Mouse (Mus musculus): ENCODE measurements around the gene Spata1. TPM values are rescaled to one million over a fixed set of nuclear protein-coding genes. Genes with fewer than 3 reads are reported as not detected.

Gene Spata1
- polyA plus RNA-seq, 1 experiment from 2014 or later: 4.1 TPM

DNA sequence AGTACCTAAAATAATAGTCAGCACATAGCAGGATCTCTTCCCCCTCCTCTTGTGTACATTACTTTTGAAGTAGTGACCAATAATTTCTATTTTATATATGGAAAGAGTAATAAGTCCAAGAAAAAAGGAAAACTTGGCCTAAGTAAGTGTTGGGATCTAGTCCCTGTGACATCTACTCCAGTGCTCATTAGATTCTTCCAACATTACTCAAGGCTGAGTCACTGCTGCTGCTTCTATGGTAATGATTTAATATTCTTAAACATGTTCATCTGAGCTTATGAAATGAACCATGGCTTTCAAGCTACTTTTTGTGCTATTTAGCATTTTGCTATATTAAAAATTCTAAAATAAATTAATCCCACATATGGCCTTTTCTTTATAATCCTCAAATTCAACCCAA is 25.8 kb downstream of the Spata1 start:
- Histone ChIP-seq H3K9ac (ENCODE audit: low read length) (no peak overlapping the region), H3K36me3 (ENCODE audit: control insufficient read depth, insufficient read depth, low read length) (no peaks in the 10 kb centered on the region), H3K4me2 (ENCODE audit: low read depth, low read length) (no peak overlapping the region), H3K4me3 (ENCODE audit: low read length) (no peak overlapping the region), H3K9me3 (ENCODE audit: control insufficient read depth, low read length) (no peaks in the 10 kb centered on the region), H3K27me3 (ENCODE audit: control insufficient read depth, insufficient read depth, low read depth, low read length) (no peaks in the 10 kb centered on the region), H3K4me1 (replicated peaks; ENCODE audit: control insufficient read depth, insufficient read depth, low read length) (no peaks in the 10 kb centered on the region), H3K27ac (ENCODE audit: low read length) (no peak overlapping the region)
- no peak for ATAC-seq (ENCODE audit: low read depth)

DNA sequence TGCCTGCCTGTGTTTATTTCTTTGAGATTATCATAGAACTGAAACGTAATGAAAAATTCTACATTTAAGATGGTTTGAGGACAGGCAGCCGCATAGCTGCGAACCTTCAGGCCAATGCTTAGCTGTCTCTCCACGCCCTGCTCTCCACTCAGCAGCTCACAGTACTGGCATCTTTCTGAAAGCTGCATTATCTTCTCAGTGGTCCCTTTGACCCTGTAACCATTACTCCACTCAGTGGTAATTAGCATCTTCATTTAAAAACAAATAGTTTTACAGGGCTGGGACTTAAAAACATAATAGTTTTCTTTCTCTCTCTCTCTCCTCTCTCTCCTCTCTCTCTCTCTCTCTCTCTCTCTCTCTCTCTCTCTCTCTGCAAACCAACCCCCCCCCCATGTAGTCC is 26.9 kb downstream of the Spata1 start:
- Histone ChIP-seq H3K4me3 (ENCODE audit: low read length) (no peak overlapping the region), H3K9ac (ENCODE audit: low read length) (no peak overlapping the region), H3K4me1 (replicated peaks; ENCODE audit: control insufficient read depth, insufficient read depth, low read length) (no peaks in the 10 kb centered on the region), H3K27ac (ENCODE audit: low read length) (no peak overlapping the region), H3K9me3 (ENCODE audit: control insufficient read depth, low read length) (no peaks in the 10 kb centered on the region), H3K36me3 (ENCODE audit: control insufficient read depth, insufficient read depth, low read length) (no peaks in the 10 kb centered on the region), H3K4me2 (ENCODE audit: low read depth, low read length) (no peak overlapping the region), H3K27me3 (ENCODE audit: control insufficient read depth, insufficient read depth, low read depth, low read length) (no peaks in the 10 kb centered on the region)
- no peak for ATAC-seq (ENCODE audit: low read depth)
- 63% methylated on average over 4 of the region's 4 CpGs for WGBS

DNA sequence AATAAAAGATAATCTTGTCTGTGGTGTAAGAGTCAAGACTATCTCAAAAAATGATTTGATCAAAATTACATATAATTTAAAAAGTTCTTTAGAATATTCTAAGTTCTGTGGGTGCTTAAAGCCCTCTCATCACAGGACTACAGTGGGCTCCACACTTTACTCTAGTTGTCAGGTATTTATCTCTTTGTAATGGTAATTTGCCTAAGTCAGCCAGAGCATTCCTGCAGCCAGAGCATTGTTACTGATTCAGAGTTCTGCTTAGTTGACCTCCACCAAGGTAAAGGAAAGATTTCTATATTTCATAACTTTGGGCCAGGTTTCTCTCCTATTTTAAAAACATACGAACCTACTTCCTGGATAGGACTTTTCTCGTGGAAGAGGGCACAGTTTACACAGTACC is 30.3 kb downstream of the Spata1 start:
- H3K4me1 ChIP-seq (replicated peaks; ENCODE audit: control insufficient read depth, insufficient read depth, low read length): no peaks in the 10 kb centered on the region
- 63% methylated on average over 2 of the region's 2 CpGs for WGBS
- ATAC-seq (ENCODE audit: low read depth): no peak
- H3K4me3 ChIP-seq (ENCODE audit: low read length): no peak overlapping the region
- no peak overlapping the region for H3K9ac ChIP-seq (ENCODE audit: low read length)
- H3K27me3 ChIP-seq (ENCODE audit: control insufficient read depth, insufficient read depth, low read depth, low read length): no peaks in the 10 kb centered on the region
- H3K4me2 ChIP-seq (ENCODE audit: low read depth, low read length): no peak overlapping the region
- H3K36me3 ChIP-seq (ENCODE audit: control insufficient read depth, insufficient read depth, low read length): no peaks in the 10 kb centered on the region; the same call in 1 of the 2 replicates
- H3K27ac ChIP-seq (ENCODE audit: low read length): no peak overlapping the region
- no peaks in the 10 kb centered on the region for H3K9me3 ChIP-seq (ENCODE audit: control insufficient read depth, low read length)

DNA sequence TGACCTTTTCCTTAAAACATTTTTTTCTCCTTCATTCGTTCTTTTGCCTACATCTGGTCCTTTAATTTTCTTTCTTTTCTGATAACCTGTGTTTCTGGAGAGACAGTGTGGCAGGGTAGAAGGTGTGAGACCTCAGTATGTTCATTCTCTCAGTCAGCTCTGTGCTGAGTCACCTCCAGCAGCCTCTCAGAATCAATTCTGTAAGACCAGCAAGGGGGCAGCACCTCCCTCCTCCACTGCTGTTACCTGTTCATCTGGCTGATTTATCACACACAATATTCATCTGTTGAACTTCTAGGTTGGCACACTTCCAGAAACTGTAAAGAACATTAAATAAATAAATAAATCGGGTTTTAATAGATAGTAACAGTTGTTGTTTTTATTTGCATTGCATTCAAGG is 36.6 kb downstream of the Spata1 start:
- Histone ChIP-seq H3K4me2 (ENCODE audit: low read depth, low read length) (no peak overlapping the region), H3K4me1 (replicated peaks; ENCODE audit: control insufficient read depth, insufficient read depth, low read length) (no peaks in the 10 kb centered on the region), H3K27me3 (ENCODE audit: control insufficient read depth, insufficient read depth, low read depth, low read length) (no peaks in the 10 kb centered on the region), H3K9ac (ENCODE audit: low read length) (no peak overlapping the region), H3K4me3 (ENCODE audit: low read length) (no peak overlapping the region), H3K36me3 (ENCODE audit: control insufficient read depth, insufficient read depth, low read length) (no peaks in the 10 kb centered on the region; the same call in 1 of the 2 replicates), H3K27ac (ENCODE audit: low read length) (no peak overlapping the region), H3K9me3 (ENCODE audit: control insufficient read depth, low read length) (no peaks in the 10 kb centered on the region)
- no peak for ATAC-seq (ENCODE audit: low read depth)
- WGBS: 41% methylated on average over 2 of the region's 2 CpGs

DNA sequence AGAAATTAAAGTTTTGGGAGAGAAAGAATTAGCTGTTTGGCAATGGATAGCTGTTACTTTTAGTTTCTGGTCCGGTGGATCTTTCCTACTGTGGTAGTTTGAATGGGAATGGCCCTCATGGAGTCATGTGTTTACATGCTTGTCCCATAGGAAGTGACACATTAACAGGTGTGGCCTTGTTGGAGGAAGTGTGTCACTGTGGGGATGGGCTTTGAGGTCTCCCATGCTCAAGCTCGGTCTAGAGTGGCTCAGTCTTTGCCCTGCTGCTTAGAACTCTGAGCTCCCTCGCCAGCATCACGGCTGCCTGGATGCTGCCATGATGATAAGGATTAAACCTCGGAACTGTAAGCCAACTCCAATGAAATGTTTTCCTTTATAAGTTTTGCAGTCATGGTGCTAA is 48.2 kb downstream of the Spata1 start:
- H3K4me2 ChIP-seq (ENCODE audit: low read depth, low read length): no peak overlapping the region
- WGBS: 80% methylated on average over 5 of the region's 5 CpGs
- no peak overlapping the region for H3K27ac ChIP-seq (ENCODE audit: low read length)
- H3K27me3 ChIP-seq (ENCODE audit: control insufficient read depth, insufficient read depth, low read depth, low read length): no peaks in the 10 kb centered on the region
- no peak for ATAC-seq (ENCODE audit: low read depth)
- H3K9ac ChIP-seq (ENCODE audit: low read length): no peak overlapping the region
- no peaks in the 10 kb centered on the region for H3K36me3 ChIP-seq (ENCODE audit: control insufficient read depth, insufficient read depth, low read length)
- H3K9me3 ChIP-seq (ENCODE audit: control insufficient read depth, low read length): no peaks in the 10 kb centered on the region
- no peak overlapping the region for H3K4me3 ChIP-seq (ENCODE audit: low read length)
- H3K4me1 ChIP-seq (replicated peaks; ENCODE audit: control insufficient read depth, insufficient read depth, low read length): peaks cover 5% of the 10 kb centered on the region; the same call in 1 of the 2 replicates

DNA sequence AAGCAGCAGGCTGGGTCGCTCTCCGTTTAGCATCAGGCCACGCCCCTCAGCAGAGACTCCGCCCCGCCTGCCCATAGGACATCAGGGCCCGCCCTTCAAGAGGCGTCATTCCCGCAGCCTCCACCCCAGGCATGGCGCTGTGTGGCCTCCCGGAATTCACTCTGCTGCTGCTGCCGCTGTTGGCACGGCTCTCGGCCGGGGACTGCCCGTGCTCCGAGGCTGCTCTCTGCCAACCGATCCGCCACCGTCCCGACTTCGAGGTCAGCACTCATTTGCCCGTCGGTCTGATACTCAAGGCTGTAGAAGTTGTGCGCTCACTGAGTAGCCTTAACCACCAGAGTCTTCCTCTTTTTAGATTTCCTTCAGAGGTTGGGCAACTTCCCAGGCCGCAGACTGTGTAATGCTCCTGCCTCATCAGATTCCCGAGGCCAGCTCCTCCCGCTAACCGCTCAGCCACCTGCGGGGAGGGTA is 49.1 kb downstream of the Spata1 start:
- Histone ChIP-seq H3K4me1 (replicated peaks; ENCODE audit: control insufficient read depth, insufficient read depth, low read length) (peaks cover 5% of the 10 kb centered on the region; the same call in 1 of the 2 replicates), H3K4me2 (ENCODE audit: low read depth, low read length) (peak overlapping the region; percentile 65), H3K4me3 (ENCODE audit: low read length) (peak overlapping the region; percentile 71), H3K27ac (ENCODE audit: low read length) (peak overlapping the region; percentile 95), H3K9ac (ENCODE audit: low read length) (peak overlapping the region; percentile 90), H3K9me3 (ENCODE audit: control insufficient read depth, low read length) (no peaks in the 10 kb centered on the region), H3K36me3 (ENCODE audit: control insufficient read depth, insufficient read depth, low read length) (no peaks in the 10 kb centered on the region), H3K27me3 (ENCODE audit: control insufficient read depth, insufficient read depth, low read depth, low read length) (no peaks in the 10 kb centered on the region)
- ATAC-seq (ENCODE audit: low read depth): peak; percentile 100
- under 1% methylated on average over 29 of the region's 29 CpGs for WGBS

DNA sequence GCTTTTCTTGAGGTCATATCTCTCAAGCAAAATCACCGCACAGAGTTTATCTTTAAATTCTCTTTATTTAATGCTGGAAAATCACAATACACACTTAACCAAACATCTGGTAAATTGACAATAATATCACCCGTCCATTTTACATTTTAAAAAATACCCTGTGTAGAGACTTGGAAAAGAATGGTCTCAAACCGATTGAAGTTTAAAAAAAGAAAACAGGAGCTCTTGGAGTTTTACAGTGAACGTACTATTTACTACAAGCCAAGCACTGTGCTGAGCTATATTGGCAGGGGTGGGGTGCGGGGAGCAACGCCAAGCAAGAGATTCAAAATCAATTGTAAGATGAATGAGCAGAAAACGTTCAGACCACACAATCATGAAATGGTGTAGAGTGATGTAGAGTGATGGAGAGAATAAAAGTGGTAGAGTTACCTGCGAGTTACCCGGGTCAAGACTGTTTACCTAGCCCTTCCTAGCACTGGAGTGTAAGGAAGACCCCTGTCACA is 49.8 kb downstream of the Spata1 start, which contains the start of gene Ctbs:
Gene Ctbs, plus strand, starts transcription at position 51 of the 506 bp plus-strand sequence.
- WGBS: 39% methylated on average over 9 of the region's 9 CpGs
- peak within 1 kb of the TSS; percentile 65 for H3K4me2 ChIP-seq (ENCODE audit: low read depth, low read length)
- H3K27ac ChIP-seq (ENCODE audit: low read length): peak within 1 kb of the TSS; percentile 95
- no peaks in the 10 kb centered on the region for H3K9me3 ChIP-seq (ENCODE audit: control insufficient read depth, low read length)
- no peaks in the 10 kb centered on the region for H3K27me3 ChIP-seq (ENCODE audit: control insufficient read depth, insufficient read depth, low read depth, low read length)
- peak within 1 kb of the TSS; percentile 71 for H3K4me3 ChIP-seq (ENCODE audit: low read length)
- H3K9ac ChIP-seq (ENCODE audit: low read length): peak within 1 kb of the TSS; percentile 90
- ATAC-seq (ENCODE audit: low read depth): no peak; the same call in 1 of the 2 replicates
- H3K4me1 ChIP-seq (replicated peaks; ENCODE audit: control insufficient read depth, insufficient read depth, low read length): peaks cover 5% of the 10 kb centered on the region; the same call in 1 of the 2 replicates
- H3K36me3 ChIP-seq (ENCODE audit: control insufficient read depth, insufficient read depth, low read length): no peaks in the 10 kb centered on the region

DNA sequence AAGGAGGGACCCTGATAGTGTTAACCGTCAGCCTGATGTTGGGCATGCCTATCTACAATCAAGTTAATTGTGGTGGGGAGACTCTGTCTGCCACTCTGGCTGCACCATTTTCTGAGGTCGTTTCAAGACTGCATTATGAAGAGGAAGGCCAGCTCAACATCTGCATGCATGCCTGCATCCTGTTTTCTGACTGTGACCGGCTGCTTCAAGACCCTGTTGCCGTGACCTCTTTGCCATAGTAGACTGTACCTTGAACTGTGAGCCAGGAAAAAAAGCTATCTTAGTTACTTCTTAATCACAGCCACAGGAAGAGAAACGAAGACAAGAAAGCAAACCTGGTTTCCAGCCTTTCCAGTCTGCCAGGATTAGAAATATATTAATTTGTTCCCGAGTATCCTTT is 50.6 kb downstream of the Spata1 start:
- peaks cover 5% of the 10 kb centered on the region; the same call in 1 of the 2 replicates for H3K4me1 ChIP-seq (replicated peaks; ENCODE audit: control insufficient read depth, insufficient read depth, low read length)
- 61% methylated on average over 6 of the region's 6 CpGs for WGBS
- H3K9ac ChIP-seq (ENCODE audit: low read length): no peak overlapping the region
- no peaks in the 10 kb centered on the region for H3K9me3 ChIP-seq (ENCODE audit: control insufficient read depth, low read length)
- no peaks in the 10 kb centered on the region for H3K36me3 ChIP-seq (ENCODE audit: control insufficient read depth, insufficient read depth, low read length)
- H3K27me3 ChIP-seq (ENCODE audit: control insufficient read depth, insufficient read depth, low read depth, low read length): no peaks in the 10 kb centered on the region
- no peak overlapping the region for H3K4me3 ChIP-seq (ENCODE audit: low read length)
- no peak overlapping the region for H3K4me2 ChIP-seq (ENCODE audit: low read depth, low read length)
- H3K27ac ChIP-seq (ENCODE audit: low read length): no peak overlapping the region
- ATAC-seq (ENCODE audit: low read depth): no peak

DNA sequence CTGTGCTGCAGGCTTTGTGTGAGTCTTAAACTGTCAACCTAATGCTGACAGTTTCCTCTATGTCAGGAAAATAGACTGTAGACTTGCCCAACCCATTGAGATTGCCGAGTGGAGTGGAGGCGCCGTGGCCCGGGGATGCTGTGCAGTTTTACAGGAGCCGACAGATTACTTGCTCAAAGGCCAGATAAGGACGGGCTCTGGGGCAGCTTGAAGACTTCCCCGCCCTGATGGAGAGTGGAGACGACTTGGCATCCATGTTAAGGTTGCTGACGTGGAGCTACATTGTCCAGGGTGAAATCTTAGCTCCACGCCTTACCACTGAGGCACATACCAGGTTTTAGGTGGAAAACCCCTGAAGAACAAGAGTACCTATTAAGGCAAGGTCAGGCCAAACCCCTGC is 51.2 kb downstream of the Spata1 start:
- H3K4me3 ChIP-seq (ENCODE audit: low read length): no peak overlapping the region
- H3K4me1 ChIP-seq (replicated peaks; ENCODE audit: control insufficient read depth, insufficient read depth, low read length): peaks cover 5% of the 10 kb centered on the region; the same call in 1 of the 2 replicates
- 79% methylated on average over 10 of the region's 10 CpGs for WGBS
- H3K27ac ChIP-seq (ENCODE audit: low read length): no peak overlapping the region
- no peaks in the 10 kb centered on the region for H3K27me3 ChIP-seq (ENCODE audit: control insufficient read depth, insufficient read depth, low read depth, low read length)
- ATAC-seq (ENCODE audit: low read depth): no peak
- H3K9ac ChIP-seq (ENCODE audit: low read length): no peak overlapping the region
- no peak overlapping the region for H3K4me2 ChIP-seq (ENCODE audit: low read depth, low read length)
- H3K36me3 ChIP-seq (ENCODE audit: control insufficient read depth, insufficient read depth, low read length): no peaks in the 10 kb centered on the region
- H3K9me3 ChIP-seq (ENCODE audit: control insufficient read depth, low read length): no peaks in the 10 kb centered on the region
